Mouse (Mus musculus) liver, adult 2 months (tissue): ENCODE data around the gene Gm6793.

ENCODE experiments used
- CTCF ChIP-seq: fragments of 200-500 bp; IDR thresholded peaks from 2 replicates; pipeline ENCODE4 v1.5.1; 2011; ENCODE audit warnings: low read depth, low read length, control low read depth
- POLR2A ChIP-seq: fragments of 200-500 bp; IDR thresholded peaks from 2 replicates; pipeline ENCODE4 v1.6.1; 2011; ENCODE audit warnings: low read length, control low read depth; ENCODE audit not compliant: insufficient read depth; ENCODE audit errors: extremely low read depth

DNA sequence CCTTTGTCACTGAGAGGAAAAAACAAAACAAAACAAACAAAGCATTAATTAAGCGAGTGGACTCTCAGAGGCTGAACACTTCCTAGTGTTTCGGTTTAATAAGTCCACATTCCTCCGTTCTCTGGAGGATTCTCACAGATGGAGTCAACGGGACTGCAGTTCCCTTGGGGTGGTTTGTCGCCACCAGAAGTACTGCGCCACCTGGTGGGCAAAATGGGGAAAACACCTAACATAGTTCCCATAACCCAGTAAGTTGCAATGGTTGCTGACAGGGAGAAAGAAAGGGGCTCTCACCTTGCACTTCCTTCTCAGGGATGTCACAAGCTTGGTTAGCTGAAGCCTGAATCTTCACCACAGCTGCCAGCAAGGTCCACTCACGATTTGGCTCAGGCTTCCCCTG lies 24.9 kb downstream of the Gm6793 start:
- no peak for TF ChIP-seq POLR2A
- peak; percentile 86 for TF ChIP-seq CTCF
